Mouse (Mus musculus): ENCODE results near the gene Dab1. TPM values are rescaled to one million over a fixed set of nuclear protein-coding genes. Genes with fewer than 3 reads are reported as not detected.

Gene Dab1
- total RNA-seq, 2 experiments from 2014 or later: not detected

GRCm38 (mm10) chr4:104705664-104706645 lies 1086.8 kb downstream of the Dab1 start:
- ATAC-seq (replicated peaks; ENCODE audit: poor library complexity): peak; percentile 86

- peak; percentile 87 for ATAC-seq (replicated peaks; ENCODE audit: poor library complexity)
These were observed 1093.4 kb downstream of the Dab1 start for GRCm38 (mm10) chr4:104712338-104713083.

- no peak for ATAC-seq (replicated peaks; ENCODE audit: poor library complexity)
These were observed 1095.9 kb downstream of the Dab1 start for GRCm38 (mm10) chr4:104714925-104715519.

GRCm38 (mm10) chr4:104715857-104716256 lies 1096.7 kb downstream of the Dab1 start:
- ATAC-seq (replicated peaks; ENCODE audit: poor library complexity): no peak

GRCm38 (mm10) chr4:104716506-104716905 lies 1097.3 kb downstream of the Dab1 start:
- ATAC-seq (replicated peaks; ENCODE audit: poor library complexity): no peak

- ATAC-seq (replicated peaks; ENCODE audit: poor library complexity): peak; percentile 82
These were observed 1100.0 kb downstream of the Dab1 start for GRCm38 (mm10) chr4:104718973-104719795.

GRCm38 (mm10) chr4:104723527-104724045 lies 1104.4 kb downstream of the Dab1 start:
- ATAC-seq (replicated peaks; ENCODE audit: poor library complexity): no peak

- no peak for ATAC-seq (replicated peaks; ENCODE audit: poor library complexity)
These were observed 1105.1 kb downstream of the Dab1 start for GRCm38 (mm10) chr4:104724258-104724657.

GRCm38 (mm10) chr4:104725673-104726072 lies 1106.5 kb downstream of the Dab1 start:
- ATAC-seq (replicated peaks; ENCODE audit: poor library complexity): no peak

GRCm38 (mm10) chr4:104729185-104729584 lies 1110.0 kb downstream of the Dab1 start:
- ATAC-seq (replicated peaks; ENCODE audit: poor library complexity): no peak

GRCm38 (mm10) chr4:104746500-104746899 lies 1127.3 kb downstream of the Dab1 start:
- no peak for ATAC-seq (replicated peaks; ENCODE audit: poor library complexity)

- no peak for ATAC-seq (replicated peaks; ENCODE audit: poor library complexity)
These were observed 1134.9 kb downstream of the Dab1 start for GRCm38 (mm10) chr4:104754090-104754489.

- ATAC-seq (replicated peaks; ENCODE audit: poor library complexity): no peak
These were observed 1141.9 kb downstream of the Dab1 start for GRCm38 (mm10) chr4:104760878-104761624.

GRCm38 (mm10) chr4:104766065-104766464 lies 1146.9 kb downstream of the Dab1 start, which contains the start of gene C8b:
TSS of gene C8b (plus strand) at chr4:104766317.
- ATAC-seq (replicated peaks; ENCODE audit: poor library complexity): no peak

- ATAC-seq (replicated peaks; ENCODE audit: poor library complexity): no peak
These were observed 1149.0 kb downstream of the Dab1 start for GRCm38 (mm10) chr4:104768190-104768589.

- ATAC-seq (replicated peaks; ENCODE audit: poor library complexity): no peak
These were observed 1150.4 kb downstream of the Dab1 start for GRCm38 (mm10) chr4:104769602-104770001.

GRCm38 (mm10) chr4:104770331-104770730 lies 1151.2 kb downstream of the Dab1 start:
- no peak for ATAC-seq (replicated peaks; ENCODE audit: poor library complexity)

- no peak for ATAC-seq (replicated peaks; ENCODE audit: poor library complexity)
These were observed 1156.4 kb downstream of the Dab1 start for GRCm38 (mm10) chr4:104775601-104776000.

GRCm38 (mm10) chr4:104779460-104779859 lies 1160.3 kb downstream of the Dab1 start:
- no peak for ATAC-seq (replicated peaks; ENCODE audit: poor library complexity)
